Mouse (Mus musculus) bone marrow, adult 2 months (tissue): ENCODE data around the gene P2rx5. TPM values are rescaled to one million over a fixed set of nuclear protein-coding genes. Genes with fewer than 3 reads are reported as not detected.

Source experiments
- H3K27ac ChIP-seq: fragments of 200-500 bp; 2 replicates; pipeline ENCODE4 v1.5.1; 2012; ENCODE audit warnings: low read depth, mild to moderate bottlenecking, control low read depth, inconsistent platforms, low read length; ENCODE audit not compliant: control insufficient read depth, poor library complexity, insufficient read depth
- H3K4me1 ChIP-seq: fragments of 200-500 bp; 2 replicates; pipeline ENCODE4 v1.6.1; 2011; ENCODE audit warnings: low read length; ENCODE audit not compliant: control insufficient read depth, insufficient read depth
- H3K4me3 ChIP-seq: fragments of 200-500 bp; replicated peaks from 2 replicates; pipeline ENCODE3; 2011; ENCODE audit warnings: mild to moderate bottlenecking, low read depth, low read length, control low read depth; ENCODE audit not compliant: control insufficient read depth
- CTCF ChIP-seq: fragments of 200-500 bp; IDR thresholded peaks from 2 replicates; pipeline ENCODE4 v1.5.1; 2011; ENCODE audit warnings: low read length, control low read depth; ENCODE audit not compliant: control insufficient read depth, insufficient read depth
- POLR2A ChIP-seq: fragments of 200-500 bp; IDR thresholded peaks from 2 replicates; pipeline ENCODE4 v1.6.1; 2011; ENCODE audit warnings: low read depth, mild to moderate bottlenecking, control low read depth, low read length, borderline replicate concordance; ENCODE audit not compliant: control insufficient read depth
- WGBS: fragments of 180-500 bp; shearing (Covaris S2); methylation state at CpG from one replicate; pipeline ENCODE4 v1.1.7; 2018; 5-methylcytosine and 5-hydroxymethylcytosine counted together
- polyA plus RNA-seq: library from polyadenylated mRNA; stranded (reverse); fragments of >200 nt; gene quantifications from 2 replicates; pipeline ENCODE4 v1.2.4, GENCODE M21; 2011; ENCODE audit warnings: low replicate concordance; ENCODE audit not compliant: missing spikeins, insufficient read depth, insufficient read length

P2rx5 gene
- polyA plus RNA-seq, 1 experiment: 0.85 TPM

GRCm38 (mm10) chr11:73177509-73177875, 17.3 kb downstream of the P2rx5 start:
- TF ChIP-seq CTCF: no peak
- TF ChIP-seq POLR2A: no peak
- Histone ChIP-seq H3K4me3 (peak overlapping the region; percentile 79), H3K27ac (peak overlapping the region; percentile 44), H3K4me1 (no peaks in the 10 kb centered on the region; the same call in 1 of the 2 replicates)
- under 1% methylated on average over 28 of the region's 28 CpGs for WGBS

DNA sequence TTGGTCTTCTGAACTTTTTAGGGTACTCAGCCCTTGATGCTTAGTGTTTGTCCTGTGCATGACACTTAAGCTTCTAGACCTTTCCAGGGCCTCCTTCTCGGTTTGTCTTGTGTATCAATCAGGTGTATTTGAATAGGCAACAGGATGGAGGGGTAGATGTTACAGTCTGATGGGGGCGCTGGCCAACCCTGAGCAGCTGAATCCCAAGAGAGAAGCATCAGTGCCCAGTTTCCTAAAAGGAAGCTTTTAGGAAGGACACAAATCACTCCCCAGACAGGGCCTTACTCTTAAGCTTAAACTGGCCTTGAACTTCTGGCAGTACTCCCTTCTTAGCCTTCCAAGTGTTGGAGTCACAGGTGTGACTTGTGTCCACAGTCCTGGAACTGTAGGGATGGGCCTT, 17.7 kb downstream of the P2rx5 start:
- Histone ChIP-seq H3K4me1 (no peaks in the 10 kb centered on the region; the same call in 1 of the 2 replicates), H3K4me3 (peak overlapping the region; percentile 79), H3K27ac (no peak overlapping the region)
- TF ChIP-seq CTCF: no peak
- TF ChIP-seq POLR2A: no peak
- 31% methylated on average over 2 of the region's 2 CpGs for WGBS

DNA sequence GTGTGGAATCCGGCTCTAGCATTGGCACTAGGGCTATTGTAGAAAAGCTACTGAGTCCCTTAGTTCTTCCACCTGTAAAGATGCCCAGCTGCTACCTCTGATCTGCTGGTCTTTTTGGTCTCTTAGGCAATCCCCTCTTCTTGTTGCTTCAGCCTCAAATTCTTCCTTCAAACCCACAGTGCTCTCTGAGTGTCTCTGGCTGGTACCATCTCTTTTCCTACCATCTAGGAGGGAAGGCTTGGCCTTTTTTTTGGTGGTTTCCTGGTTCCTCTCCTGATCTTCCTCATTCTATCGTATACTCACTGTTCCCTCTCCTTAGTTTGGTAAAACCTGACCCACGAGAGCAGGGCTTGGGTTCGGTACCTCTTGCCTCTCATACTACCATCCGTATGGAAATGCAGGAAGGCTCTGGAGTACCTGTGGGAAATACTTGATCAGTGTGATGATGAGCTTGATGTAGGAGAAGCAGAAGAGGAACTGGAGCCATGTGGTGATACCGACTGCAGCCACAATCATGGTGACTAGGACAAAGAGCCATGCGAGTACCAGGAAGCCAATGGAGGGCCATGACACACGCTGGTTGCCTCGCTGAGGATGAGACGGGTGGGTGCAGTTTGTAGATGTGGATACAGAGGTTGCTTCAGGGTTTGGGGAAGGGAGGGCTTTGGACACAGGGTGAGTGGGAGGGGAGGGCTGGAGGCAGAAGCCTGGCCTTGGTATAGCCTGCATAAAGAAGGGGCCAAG, 25.8 kb downstream of the P2rx5 start:
- TF ChIP-seq CTCF (no peak), POLR2A (no peak)
- WGBS: 54% methylated on average over 10 of the region's 10 CpGs

GRCm38 (mm10) chr11:73187231-73187630, 27.0 kb downstream of the P2rx5 start:
- 84% methylated on average over 6 of the region's 6 CpGs for WGBS
- Histone ChIP-seq H3K27ac (no peak overlapping the region), H3K4me3 (no peak overlapping the region), H3K4me1 (peaks cover 3% of the 10 kb centered on the region)
- TF ChIP-seq CTCF: no peak
- TF ChIP-seq POLR2A: no peak

More for the DNA sequence above, 25.8 kb downstream of the P2rx5 start:
- Histone ChIP-seq H3K27ac (0 out of 2 replicates have a peak overlapping the region, but pooled peaks have one; percentile 1), H3K4me3 (no peak overlapping the region), H3K4me1 (peaks cover 3% of the 10 kb centered on the region)

GRCm38 (mm10) chr11:73193047-73193446, 32.8 kb downstream of the P2rx5 start:
- Histone ChIP-seq H3K27ac (no peak overlapping the region), H3K4me1 (no peaks in the 10 kb centered on the region; the same call in 1 of the 2 replicates), H3K4me3 (no peak overlapping the region)
- 36% methylated on average over 6 of the region's 6 CpGs for WGBS
- TF ChIP-seq CTCF (no peak), POLR2A (no peak)

GRCm38 (mm10) chr11:73194444-73194843, 34.2 kb downstream of the P2rx5 start:
- 61% methylated on average over 2 of the region's 2 CpGs for WGBS
- H3K4me1 ChIP-seq: no peaks in the 10 kb centered on the region; the same call in 1 of the 2 replicates

DNA sequence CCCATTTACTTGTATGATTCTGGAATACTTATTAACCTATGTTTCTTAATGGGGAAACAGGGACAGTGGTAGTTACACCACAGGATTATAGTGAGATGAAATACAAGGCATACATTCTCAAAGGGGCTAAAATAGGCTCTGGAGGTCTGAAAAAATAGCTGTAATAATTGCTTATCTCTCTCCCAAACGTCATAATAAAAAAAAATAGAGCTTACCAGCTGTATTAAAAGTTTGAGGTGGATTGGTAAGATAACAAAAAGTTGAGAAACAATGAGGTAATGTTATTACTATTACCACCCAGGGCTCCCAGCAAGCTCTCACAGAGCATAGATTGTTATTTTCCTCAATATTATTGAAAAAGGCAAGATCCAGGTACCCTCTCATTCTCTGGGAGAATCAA, 38.0 kb downstream of the P2rx5 start:
- Histone ChIP-seq H3K4me1 (no peaks in the 10 kb centered on the region), H3K4me3 (peak overlapping the region; percentile 92), H3K27ac (no peak overlapping the region)
- WGBS: 5% methylated on average over 1 of the region's 1 CpGs
- TF ChIP-seq CTCF (no peak), POLR2A (no peak)

More at GRCm38 (mm10) chr11:73194444-73194843, 34.2 kb downstream of the P2rx5 start:
- H3K4me3 ChIP-seq: no peak overlapping the region
- TF ChIP-seq POLR2A: no peak
- H3K27ac ChIP-seq: no peak overlapping the region

DNA sequence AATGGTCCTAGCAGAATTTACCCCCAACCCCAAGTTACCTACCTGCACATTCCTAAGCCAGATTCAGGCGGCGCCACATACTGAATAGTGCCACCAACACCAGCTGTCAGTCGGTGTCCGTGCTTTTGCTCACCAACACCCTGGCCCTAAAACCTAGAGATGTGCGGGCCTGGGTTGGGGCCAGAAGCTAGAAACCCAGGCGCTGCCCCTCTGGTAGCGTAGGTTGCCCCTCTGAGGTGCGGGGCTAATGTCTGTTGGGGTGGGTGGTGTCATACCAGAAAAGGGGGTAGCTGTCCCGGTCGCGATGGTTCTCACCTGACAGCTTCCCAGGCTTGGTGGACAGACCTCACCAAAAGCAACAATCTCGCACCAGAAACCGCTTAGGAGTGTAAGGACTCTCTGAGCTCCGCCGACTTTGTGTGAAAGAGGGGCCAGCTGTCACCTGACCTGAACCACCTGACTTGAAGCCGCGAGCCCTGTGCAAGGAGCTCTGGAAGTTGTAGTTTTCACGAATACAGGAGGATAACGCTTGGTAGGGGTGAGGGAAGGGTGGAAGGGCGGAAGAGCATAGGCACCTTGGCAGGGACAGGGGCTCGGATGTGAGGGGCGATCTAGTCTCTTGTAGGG, 38.5 kb downstream of the P2rx5 start, which contains the start of gene Ctns:
Gene Ctns, minus strand, starts transcription at position 440 of the 627 bp plus-strand sequence.
- WGBS: under 1% methylated on average over 22 of the region's 22 CpGs
- H3K4me3 ChIP-seq: peak within 1 kb of the TSS; percentile 92
- no peaks in the 10 kb centered on the region for H3K4me1 ChIP-seq
- peak within 1 kb of the TSS; percentile 51 for H3K27ac ChIP-seq
- TF ChIP-seq POLR2A (no peak), CTCF (no peak)
